In genomic region chr10:111476301-111476700, GRCm38 (mm10) we compare ENCODE assay signal across 11 mouse cellular contexts. TPM values are rescaled to one million over a fixed set of nuclear protein-coding genes. Genes with fewer than 3 reads are reported as not detected.
DNase-seq lines count a peak whose midpoint lies in the region; ATAC-seq lines count a peak whose summit lies in the region.
"Had no signal": no experiment of that assay in that cellular context is flagged by ENCODE, and none has a peak within 500 bp of the region (broad histone marks: within the 10 kb centered on the region; RNA-seq: fewer than 3 reads in every experiment).

No protein-coding gene starts in this region.

- H3K4me3 ChIP-seq in neural tube, embryonic 12.5 days, result no peak overlapping the region
- H3K4me3 ChIP-seq in forebrain, embryonic 13.5 days, result peak overlapping the region; percentile 14; the same call in 1 of the 2 replicates
- H3K4me3 ChIP-seq in liver, embryonic 15.5 days (replicated peaks), result no peak overlapping the region
- H3K4me3 ChIP-seq: lung, embryonic 15.5 days had no signal

- H3K36me3 ChIP-seq in neural tube, embryonic 12.5 days, result peaks cover 3% of the 10 kb centered on the region
- H3K36me3 ChIP-seq in forebrain, embryonic 13.5 days (ENCODE audit: poor library complexity, severe bottlenecking), result peaks cover 4% of the 10 kb centered on the region
- H3K36me3 ChIP-seq in liver, embryonic 15.5 days (replicated peaks), result peaks cover 18% of the 10 kb centered on the region

- no peaks in the 10 kb centered on the region for H3K9me3 ChIP-seq in neural tube, embryonic 12.5 days
- no peaks in the 10 kb centered on the region for H3K9me3 ChIP-seq in forebrain, embryonic 13.5 days (replicated peaks)
- no peaks in the 10 kb centered on the region for H3K9me3 ChIP-seq in liver, embryonic 15.5 days (replicated peaks)
- H3K9me3 ChIP-seq: lung, embryonic 15.5 days had no signal

- WGBS in neural tube, embryonic 12.5 days, result 54% methylated on average over 4 of the region's 4 CpGs
- WGBS in forebrain, embryonic 13.5 days, result 53% methylated on average over 4 of the region's 4 CpGs
- 72% methylated on average over 4 of the region's 4 CpGs for WGBS in liver, embryonic 15.5 days (ENCODE audit: insufficient replicate concordance)

- H3K4me1 ChIP-seq in neural tube, embryonic 12.5 days, result peaks cover 21% of the 10 kb centered on the region
- H3K4me1 ChIP-seq in forebrain, embryonic 13.5 days, result peaks cover 56% of the 10 kb centered on the region
- H3K4me1 ChIP-seq in liver, embryonic 15.5 days (replicated peaks), result peaks cover 65% of the 10 kb centered on the region

- no peaks in the 10 kb centered on the region for H3K27me3 ChIP-seq in neural tube, embryonic 12.5 days (replicated peaks)
- H3K27me3 ChIP-seq in forebrain, embryonic 13.5 days, result no peaks in the 10 kb centered on the region
- no peaks in the 10 kb centered on the region for H3K27me3 ChIP-seq in liver, embryonic 15.5 days
- H3K27me3 ChIP-seq: lung, embryonic 15.5 days had no signal

- H3K9ac ChIP-seq in neural tube, embryonic 12.5 days, result no peak overlapping the region
- no peak overlapping the region for H3K9ac ChIP-seq in forebrain, embryonic 13.5 days
- H3K9ac ChIP-seq in liver, embryonic 15.5 days, result no peak overlapping the region
- H3K9ac ChIP-seq: lung, embryonic 15.5 days had no signal

- no peak overlapping the region for H3K27ac ChIP-seq in neural tube, embryonic 12.5 days
- no peak overlapping the region for H3K27ac ChIP-seq in forebrain, embryonic 13.5 days
- no peak overlapping the region for H3K27ac ChIP-seq in liver, embryonic 15.5 days (replicated peaks)
- H3K27ac ChIP-seq: lung, embryonic 15.5 days had no signal

- peak overlapping the region; percentile 35 for H3K4me2 ChIP-seq in neural tube, embryonic 12.5 days (replicated peaks)
- peak overlapping the region; percentile 33 for H3K4me2 ChIP-seq in forebrain, embryonic 13.5 days
- 0 out of 2 replicates have a peak overlapping the region, but pooled peaks have one; percentile 4 for H3K4me2 ChIP-seq in liver, embryonic 15.5 days

- DNase-seq in neural tube, embryonic 10.5 days (ENCODE audit: extremely low spot score, low spot score), result no peak
- DNase-seq in cerebellum, postnatal 36 days, result no peak
- no peak for DNase-seq in urinary bladder, postnatal 14 days (ENCODE audit: low spot score)
- DNase-seq: adrenal gland, postnatal 14 days; gastrocnemius, postnatal 14 days; thymus, postnatal 36 days had no signal

- ATAC-seq in neural tube, embryonic 12.5 days (ENCODE audit: low FRiP score, low read depth), result no peak
- no peak for ATAC-seq in forebrain, embryonic 13.5 days
- no peak for ATAC-seq in liver, embryonic 15.5 days (ENCODE audit: insufficient read depth)
- no peak for ATAC-seq in erythroblast, adult 5-6 weeks (replicated peaks; ENCODE audit: low FRiP score, poor library complexity, severe bottlenecking)

RNA-seq across cellular contexts. Expression of gene Nap1l1, which starts 3.3 kb away (rescaled TPM):
- 247 and 251 TPM in 2 replicates for polyA plus RNA-seq in neural tube, embryonic 12.5 days (2016; fragmentation: Nextera tagmentation; extraction: Ambion mirVana)
- polyA plus RNA-seq in forebrain, embryonic 13.5 days (2015; fragmentation: Nextera tagmentation; extraction: Ambion mirVana), result 313 and 318 TPM in 2 replicates
- polyA plus RNA-seq in liver, embryonic 15.5 days (2015; fragmentation: Nextera tagmentation; extraction: Ambion mirVana), result 69.6 and 83.5 TPM in 2 replicates
- 105 and 154 TPM in 2 replicates for total RNA-seq in erythroblast, adult 5-6 weeks (2015; ENCODE audit: low replicate concordance)
- total RNA-seq in erythroblast, adult 5-6 weeks (2017; ENCODE audit: low replicate concordance), result 128 and 220 TPM in 2 replicates

RNA-seq across cellular contexts. Expression of gene Phlda1, which starts 29.8 kb away (rescaled TPM):
- 47.4 and 59.2 TPM in 2 replicates for polyA plus RNA-seq in neural tube, embryonic 12.5 days (2016; fragmentation: Nextera tagmentation; extraction: Ambion mirVana)
- 18.1 and 23.2 TPM in 2 replicates for polyA plus RNA-seq in forebrain, embryonic 13.5 days (2015; fragmentation: Nextera tagmentation; extraction: Ambion mirVana)
- 4.2 and 4.8 TPM in 2 replicates for polyA plus RNA-seq in liver, embryonic 15.5 days (2015; fragmentation: Nextera tagmentation; extraction: Ambion mirVana)
- 0.38 and 4.0 TPM in 2 replicates for total RNA-seq in erythroblast, adult 5-6 weeks (2015; ENCODE audit: low replicate concordance)
- 0.84 TPM in 1 of 2 replicates, not detected in the other for total RNA-seq in erythroblast, adult 5-6 weeks (2017; ENCODE audit: low replicate concordance)
